Mouse (Mus musculus): Measurements from ENCODE around the gene Otud7a. TPM values are rescaled to one million over a fixed set of nuclear protein-coding genes. Genes with fewer than 3 reads are reported as not detected.
A peak's percentile ranks its signal among the peaks of the same experiment; 100 is the strongest.

The Otud7a gene
- polyA plus RNA-seq, 1 experiment from 2014 or later, result 0.13 TPM

- TF ChIP-seq CTCF (IDR thresholded peaks at IDR 0.05; ENCODE audit: low read depth), result no peak
- no peaks in the 10 kb centered on the region for H3K4me1 ChIP-seq (ENCODE audit: insufficient read depth)
- no peak overlapping the region for H3K4me3 ChIP-seq (ENCODE audit: low read depth, low read length)
- no peaks in the 10 kb centered on the region for H3K9me3 ChIP-seq (ENCODE audit: low read depth, low read length)
- 50% methylated on average over 2 of the region's 2 CpGs for WGBS
- no peak for DNase-seq
- no peak overlapping the region for H3K4me2 ChIP-seq
- H3K27ac ChIP-seq (ENCODE audit: low read depth), result no peak overlapping the region
- no peaks in the 10 kb centered on the region for H3K36me3 ChIP-seq (ENCODE audit: insufficient read depth)
- H3K9ac ChIP-seq, result no peak overlapping the region
- ATAC-seq (ENCODE audit: insufficient read depth), result no peak
- H3K27me3 ChIP-seq (ENCODE audit: insufficient read depth, low read length), result no peaks in the 10 kb centered on the region
Observed at GRCm38 (mm10) chr7:63512561-63512960, 68.0 kb downstream of the Otud7a start.

GRCm38 (mm10) chr7:63516141-63516895 lies 71.8 kb downstream of the Otud7a start:
- Histone ChIP-seq H3K9ac (no peak overlapping the region), H3K4me3 (ENCODE audit: low read depth, low read length) (no peak overlapping the region), H3K4me2 (no peak overlapping the region), H3K27ac (ENCODE audit: low read depth) (no peak overlapping the region), H3K4me1 (ENCODE audit: insufficient read depth) (no peaks in the 10 kb centered on the region), H3K27me3 (ENCODE audit: insufficient read depth, low read length) (no peaks in the 10 kb centered on the region), H3K9me3 (ENCODE audit: low read depth, low read length) (no peaks in the 10 kb centered on the region), H3K36me3 (ENCODE audit: insufficient read depth) (no peaks in the 10 kb centered on the region)
- 80% methylated on average over 5 of the region's 5 CpGs for WGBS
- ATAC-seq (ENCODE audit: insufficient read depth) (no peak), DNase-seq (no peak)
- TF ChIP-seq CTCF (IDR thresholded peaks at IDR 0.05; ENCODE audit: low read depth), result no peak

GRCm38 (mm10) chr7:63520299-63520698 lies 75.7 kb downstream of the Otud7a start:
- ATAC-seq (ENCODE audit: insufficient read depth) (no peak), DNase-seq (no peak)
- no peak for TF ChIP-seq CTCF (IDR thresholded peaks at IDR 0.05; ENCODE audit: low read depth)
- Histone ChIP-seq H3K4me2 (no peak overlapping the region), H3K27ac (ENCODE audit: low read depth) (no peak overlapping the region), H3K36me3 (ENCODE audit: insufficient read depth) (no peaks in the 10 kb centered on the region), H3K27me3 (ENCODE audit: insufficient read depth, low read length) (no peaks in the 10 kb centered on the region), H3K4me1 (ENCODE audit: insufficient read depth) (no peaks in the 10 kb centered on the region), H3K9me3 (ENCODE audit: low read depth, low read length) (no peaks in the 10 kb centered on the region), H3K4me3 (ENCODE audit: low read depth, low read length) (no peak overlapping the region), H3K9ac (no peak overlapping the region)
- 79% methylated on average over 1 of the region's 1 CpGs for WGBS

DNA sequence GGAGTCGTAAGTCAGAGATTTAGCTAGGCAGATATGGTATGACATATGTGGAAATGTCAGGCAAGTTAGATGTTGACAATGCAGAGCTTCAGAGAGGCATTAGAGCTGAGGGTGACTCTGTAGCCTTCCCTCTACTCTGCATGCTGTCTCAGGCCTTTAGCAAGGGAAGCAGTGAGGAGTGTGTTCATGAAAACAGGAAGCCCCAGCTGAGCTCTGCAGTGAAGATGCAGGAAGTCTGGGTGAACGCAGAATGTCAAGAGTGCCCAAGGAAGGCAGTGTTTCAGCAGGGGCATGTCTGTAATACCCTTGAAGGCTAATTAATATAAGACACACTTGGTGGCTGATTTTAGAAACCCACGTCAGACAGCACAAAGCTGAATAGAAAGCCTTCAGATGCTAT lies 77.9 kb downstream of the Otud7a start:
- WGBS, result 56% methylated on average over 3 of the region's 3 CpGs
- Histone ChIP-seq H3K4me2 (no peak overlapping the region), H3K4me3 (ENCODE audit: low read depth, low read length) (no peak overlapping the region), H3K9me3 (ENCODE audit: low read depth, low read length) (no peaks in the 10 kb centered on the region), H3K4me1 (ENCODE audit: insufficient read depth) (no peaks in the 10 kb centered on the region), H3K9ac (no peak overlapping the region), H3K27ac (ENCODE audit: low read depth) (no peak overlapping the region), H3K36me3 (ENCODE audit: insufficient read depth) (no peaks in the 10 kb centered on the region), H3K27me3 (ENCODE audit: insufficient read depth, low read length) (no peaks in the 10 kb centered on the region)
- 0 out of 2 replicates have a peak, but pooled peaks have one; percentile 28 for ATAC-seq (ENCODE audit: insufficient read depth)
- no peak for TF ChIP-seq CTCF (IDR thresholded peaks at IDR 0.05; ENCODE audit: low read depth)
- peak; percentile 2 for DNase-seq

- ATAC-seq (ENCODE audit: insufficient read depth) (no peak), DNase-seq (no peak)
- Histone ChIP-seq H3K4me2 (no peak overlapping the region), H3K27me3 (ENCODE audit: insufficient read depth, low read length) (no peaks in the 10 kb centered on the region), H3K4me1 (ENCODE audit: insufficient read depth) (no peaks in the 10 kb centered on the region), H3K9me3 (ENCODE audit: low read depth, low read length) (no peaks in the 10 kb centered on the region), H3K36me3 (ENCODE audit: insufficient read depth) (no peaks in the 10 kb centered on the region), H3K9ac (no peak overlapping the region), H3K27ac (ENCODE audit: low read depth) (no peak overlapping the region), H3K4me3 (ENCODE audit: low read depth, low read length) (no peak overlapping the region)
- no peak for TF ChIP-seq CTCF (IDR thresholded peaks at IDR 0.05; ENCODE audit: low read depth)
- WGBS, result 75% methylated on average over 3 of the region's 3 CpGs
Observed at GRCm38 (mm10) chr7:63523051-63523450, 78.5 kb downstream of the Otud7a start.

GRCm38 (mm10) chr7:63540293-63540692 lies 95.7 kb downstream of the Otud7a start:
- TF ChIP-seq CTCF (IDR thresholded peaks at IDR 0.05; ENCODE audit: low read depth), result no peak
- no peaks in the 10 kb centered on the region for H3K27me3 ChIP-seq (ENCODE audit: insufficient read depth, low read length)
- H3K9me3 ChIP-seq (ENCODE audit: low read depth, low read length), result no peaks in the 10 kb centered on the region
- ATAC-seq (ENCODE audit: insufficient read depth) (no peak), DNase-seq (no peak)
- no peak overlapping the region for H3K4me3 ChIP-seq (ENCODE audit: low read depth, low read length)
- no peak overlapping the region for H3K27ac ChIP-seq (ENCODE audit: low read depth)
- no peak overlapping the region for H3K9ac ChIP-seq
- no peaks in the 10 kb centered on the region for H3K4me1 ChIP-seq (ENCODE audit: insufficient read depth)
- no peaks in the 10 kb centered on the region for H3K36me3 ChIP-seq (ENCODE audit: insufficient read depth)
- 94% methylated on average over 4 of the region's 4 CpGs for WGBS
- H3K4me2 ChIP-seq, result no peak overlapping the region

DNA sequence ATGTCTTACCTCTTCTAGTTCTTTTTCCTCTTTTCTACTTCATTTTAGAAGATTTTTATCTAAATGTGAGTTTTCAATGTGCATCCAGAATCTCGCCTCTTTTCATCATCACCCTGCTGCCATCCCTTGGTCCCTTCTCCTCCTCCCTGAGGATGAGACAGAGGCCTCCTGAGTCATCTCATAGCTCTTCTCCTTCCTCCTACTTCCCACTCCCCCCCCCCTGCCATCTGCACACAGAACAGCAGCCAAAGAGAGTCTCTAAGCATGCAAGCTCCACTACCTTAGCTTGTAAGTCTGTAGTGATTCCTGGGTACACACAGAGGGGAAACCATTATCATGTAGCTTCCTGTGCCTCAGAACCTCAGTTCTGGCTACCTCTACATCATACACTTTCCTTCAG lies 109.9 kb downstream of the Otud7a start:
- Histone ChIP-seq H3K4me2 (no peak overlapping the region), H3K4me1 (ENCODE audit: insufficient read depth) (no peaks in the 10 kb centered on the region), H3K4me3 (ENCODE audit: low read depth, low read length) (no peak overlapping the region), H3K36me3 (ENCODE audit: insufficient read depth) (no peaks in the 10 kb centered on the region), H3K9ac (no peak overlapping the region), H3K27me3 (ENCODE audit: insufficient read depth, low read length) (no peaks in the 10 kb centered on the region), H3K27ac (ENCODE audit: low read depth) (no peak overlapping the region), H3K9me3 (ENCODE audit: low read depth, low read length) (no peaks in the 10 kb centered on the region)
- ATAC-seq (ENCODE audit: insufficient read depth) (no peak), DNase-seq (no peak)
- no peak for TF ChIP-seq CTCF (IDR thresholded peaks at IDR 0.05; ENCODE audit: low read depth)
- whole genome bisulfite sequencing, result 69% methylated on average over 1 of the region's 1 CpGs
